Mouse (Mus musculus): ENCODE data around the gene Cyp4a14. TPM values are rescaled to one million over a fixed set of nuclear protein-coding genes. Genes with fewer than 3 reads are reported as not detected.
"Not testable (repeated sequence)": the region's sequence is repeated elsewhere in the genome, so short reads cannot be mapped to it uniquely, and the experiment has no call there.

Gene Cyp4a14
- total RNA-seq, 1 experiment: not detected

DNA sequence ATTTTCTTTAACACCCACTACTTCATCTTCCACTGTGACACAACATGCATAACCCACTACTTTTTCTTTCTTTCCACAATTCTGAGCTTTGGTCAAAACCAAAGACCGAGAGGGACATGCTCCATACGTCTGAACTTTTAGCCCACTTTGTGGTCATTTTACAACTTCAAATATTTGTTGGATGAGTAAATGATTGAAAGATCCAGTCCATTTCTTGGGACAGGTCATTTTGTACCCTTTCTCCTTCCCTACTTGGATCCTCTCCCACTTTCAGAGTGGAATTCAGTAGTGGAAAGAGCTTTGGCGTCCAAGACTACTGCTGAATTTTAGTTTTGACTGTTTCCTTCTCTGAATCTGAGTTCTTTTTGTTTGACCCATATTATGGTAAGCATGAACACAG, 1.5 kb upstream of the Cyp4a14 start:
- no peak for DNase-seq (ENCODE audit: low read depth, low spot score)
- no peaks in the 10 kb centered on the region for H3K4me1 ChIP-seq (ENCODE audit: control insufficient read depth in 2 of 2, insufficient read depth in 2 of 2, low read length in 2 of 2, poor library complexity in 1 of 2)
- no peak overlapping the region for H3K9ac ChIP-seq (ENCODE audit: insufficient read depth, low read depth, low read length, poor library complexity, severe bottlenecking)
- no peaks in the 10 kb centered on the region for H3K36me3 ChIP-seq (ENCODE audit: control insufficient read depth, insufficient read depth, low read length, poor library complexity, severe bottlenecking)
- TF ChIP-seq MAFK (IDR thresholded peaks at IDR 0.05; ENCODE audit: insufficient read depth, low read depth, low read length): no peak
- TF ChIP-seq ZNF384 (IDR thresholded peaks at IDR 0.05; ENCODE audit: low read depth, low read length): no peak
- TF ChIP-seq ZC3H11A (IDR thresholded peaks at IDR 0.05; ENCODE audit: borderline replicate concordance, low read depth, low read length): no peak
- TF ChIP-seq CHD2 (IDR thresholded peaks at IDR 0.05; ENCODE audit: low read depth, low read length): no peak
- TF ChIP-seq HCFC1 (IDR thresholded peaks at IDR 0.05; ENCODE audit: borderline replicate concordance, insufficient read depth, low read length): no peak
- H3K9me3 ChIP-seq (ENCODE audit: control insufficient read depth, insufficient read depth, low read depth, low read length): no peaks in the 10 kb centered on the region
- in situ Hi-C loops (cut with MboI; ENCODE audit: low sequenced_read_pairs in 2 of 2, unreplicated experiment in 2 of 2): no loop called here
- no peak overlapping the region for H3K4me3 ChIP-seq (ENCODE audit: insufficient read depth in 1 of 2, low read depth in 1 of 2, low read length in 2 of 2, poor library complexity in 1 of 2, severe bottlenecking in 1 of 2)
- no peak overlapping the region for H3K27ac ChIP-seq (ENCODE audit: insufficient read depth, low read depth, low read length, poor library complexity, severe bottlenecking)

DNA sequence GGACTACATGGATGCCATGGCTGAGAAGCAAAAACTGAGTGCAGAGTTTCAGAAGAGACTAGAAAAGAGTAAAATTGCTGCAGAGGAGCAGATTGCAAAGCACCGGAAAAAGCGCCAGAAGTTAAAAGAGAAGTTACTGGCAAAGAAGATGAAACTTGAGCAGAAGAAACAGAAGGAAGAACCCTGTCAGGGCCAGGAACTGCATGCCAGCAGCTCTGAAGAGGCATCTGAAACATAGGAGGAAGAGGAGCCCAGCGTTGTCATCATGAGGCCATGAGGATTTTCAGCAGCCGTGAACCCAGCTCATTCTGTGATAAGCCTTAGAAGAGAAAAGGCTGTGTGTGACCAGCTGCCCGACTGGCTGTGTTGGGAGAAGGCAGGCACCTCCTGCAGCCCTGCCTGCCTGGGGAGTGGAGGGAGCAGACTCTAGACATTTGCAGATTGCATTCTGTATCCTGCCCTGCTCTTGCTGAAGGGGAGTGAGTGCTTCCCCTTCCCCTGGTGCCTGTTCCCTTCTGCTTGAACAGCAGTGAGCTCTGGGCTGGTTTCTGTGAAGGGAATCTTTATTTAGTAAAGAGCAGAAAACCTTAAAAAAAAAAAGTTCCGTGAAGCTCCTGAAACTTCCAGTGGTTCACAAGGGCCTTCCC, 14.8 kb downstream of the Cyp4a14 start:
- H3K4me1 ChIP-seq (ENCODE audit: control insufficient read depth in 2 of 2, insufficient read depth in 2 of 2, low read length in 2 of 2, poor library complexity in 1 of 2): no peaks in the 10 kb centered on the region
- in situ Hi-C loops (cut with MboI; ENCODE audit: low sequenced_read_pairs in 2 of 2, unreplicated experiment in 2 of 2): loop anchor here in 1 of 2 experiments (10.0 kb wide), 1 partner anchor 224 kb away; no protein-coding TSS in a partner anchor
- TF ChIP-seq ZC3H11A (IDR thresholded peaks at IDR 0.05; ENCODE audit: borderline replicate concordance, low read depth, low read length) (no peak), CHD2 (IDR thresholded peaks at IDR 0.05; ENCODE audit: low read depth, low read length) (no peak), ZNF384 (IDR thresholded peaks at IDR 0.05; ENCODE audit: low read depth, low read length) (no peak), HCFC1 (IDR thresholded peaks at IDR 0.05; ENCODE audit: borderline replicate concordance, insufficient read depth, low read length) (no peak), MAFK (IDR thresholded peaks at IDR 0.05; ENCODE audit: insufficient read depth, low read depth, low read length) (no peak)
- H3K9ac ChIP-seq (ENCODE audit: insufficient read depth, low read depth, low read length, poor library complexity, severe bottlenecking): no peak overlapping the region
- no peak overlapping the region for H3K27ac ChIP-seq (ENCODE audit: insufficient read depth, low read depth, low read length, poor library complexity, severe bottlenecking)
- no peaks in the 10 kb centered on the region for H3K9me3 ChIP-seq (ENCODE audit: control insufficient read depth, insufficient read depth, low read depth, low read length)
- DNase-seq (ENCODE audit: low read depth, low spot score): no peak
- no peaks in the 10 kb centered on the region for H3K36me3 ChIP-seq (ENCODE audit: control insufficient read depth, insufficient read depth, low read length, poor library complexity, severe bottlenecking)
- H3K4me3 ChIP-seq (ENCODE audit: insufficient read depth in 1 of 2, low read depth in 1 of 2, low read length in 2 of 2, poor library complexity in 1 of 2, severe bottlenecking in 1 of 2): no peak overlapping the region

DNA sequence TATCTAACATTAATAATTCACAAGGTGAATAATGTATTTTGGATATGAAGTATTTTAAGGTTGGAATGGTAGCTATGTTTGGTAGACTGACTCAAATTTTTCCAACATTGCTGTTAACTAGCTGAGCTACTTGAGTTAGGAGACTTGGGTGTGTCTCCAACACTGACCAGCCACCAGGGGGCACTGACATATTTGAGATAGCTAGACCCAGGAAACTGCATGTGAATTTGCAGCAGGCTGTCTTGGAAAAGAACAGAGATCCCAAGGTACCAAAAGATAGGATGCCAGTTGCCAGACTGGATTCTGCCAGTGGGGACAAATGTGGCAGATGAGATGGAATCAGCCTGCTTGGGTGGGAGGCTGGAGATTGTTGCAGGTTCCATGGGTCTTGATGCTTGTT, 19.9 kb downstream of the Cyp4a14 start:
- H3K9ac ChIP-seq (ENCODE audit: insufficient read depth, low read depth, low read length, poor library complexity, severe bottlenecking); H3K9me3 ChIP-seq (ENCODE audit: control insufficient read depth, insufficient read depth, low read depth, low read length); H3K4me1 ChIP-seq (ENCODE audit: control insufficient read depth in 2 of 2, insufficient read depth in 2 of 2, low read length in 2 of 2, poor library complexity in 1 of 2); H3K36me3 ChIP-seq (ENCODE audit: control insufficient read depth, insufficient read depth, low read length, poor library complexity, severe bottlenecking); DNase-seq (ENCODE audit: low read depth, low spot score); H3K4me3 ChIP-seq (ENCODE audit: insufficient read depth in 1 of 2, low read depth in 1 of 2, low read length in 2 of 2, poor library complexity in 1 of 2, severe bottlenecking in 1 of 2); H3K27ac ChIP-seq (ENCODE audit: insufficient read depth, low read depth, low read length, poor library complexity, severe bottlenecking); in situ Hi-C loops (cut with MboI; ENCODE audit: low sequenced_read_pairs in 2 of 2, unreplicated experiment in 2 of 2): not testable (repeated sequence)
- 0 out of 2 replicates have a peak, but pooled peaks have one; percentile 17 for TF ChIP-seq ZC3H11A (IDR thresholded peaks at IDR 0.05; ENCODE audit: borderline replicate concordance, low read depth, low read length)

DNA sequence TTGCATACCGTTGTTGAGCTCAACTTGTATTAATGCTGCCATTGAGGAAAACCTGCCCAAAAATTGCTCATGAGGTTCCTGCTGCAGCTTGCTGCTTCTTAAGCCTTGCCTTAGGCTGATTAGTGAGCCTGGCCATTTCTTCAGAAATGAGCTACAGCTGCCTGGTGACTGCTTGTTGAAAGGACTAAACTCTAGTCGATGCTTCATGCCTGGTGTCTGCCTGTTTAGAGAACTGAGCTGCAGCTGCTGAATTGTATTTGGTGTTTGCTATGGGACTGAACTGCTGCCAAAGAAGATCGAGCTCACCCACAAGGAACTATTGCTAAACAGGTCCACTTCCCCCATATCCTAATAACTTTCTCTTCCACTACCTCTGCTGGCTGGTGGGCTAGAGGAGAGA, 22.4 kb downstream of the Cyp4a14 start:
- DNase-seq (ENCODE audit: low read depth, low spot score); H3K9me3 ChIP-seq (ENCODE audit: control insufficient read depth, insufficient read depth, low read depth, low read length); H3K36me3 ChIP-seq (ENCODE audit: control insufficient read depth, insufficient read depth, low read length, poor library complexity, severe bottlenecking); H3K4me1 ChIP-seq (ENCODE audit: control insufficient read depth in 2 of 2, insufficient read depth in 2 of 2, low read length in 2 of 2, poor library complexity in 1 of 2); H3K27ac ChIP-seq (ENCODE audit: insufficient read depth, low read depth, low read length, poor library complexity, severe bottlenecking); H3K9ac ChIP-seq (ENCODE audit: insufficient read depth, low read depth, low read length, poor library complexity, severe bottlenecking); H3K4me3 ChIP-seq (ENCODE audit: insufficient read depth in 1 of 2, low read depth in 1 of 2, low read length in 2 of 2, poor library complexity in 1 of 2, severe bottlenecking in 1 of 2): not testable (repeated sequence)
- in situ Hi-C loops (cut with MboI; ENCODE audit: low sequenced_read_pairs in 2 of 2, unreplicated experiment in 2 of 2): loop anchor here in 1 of 2 experiments (25.0 kb wide), 1 partner anchor 239 kb away; no protein-coding TSS in a partner anchor

DNA sequence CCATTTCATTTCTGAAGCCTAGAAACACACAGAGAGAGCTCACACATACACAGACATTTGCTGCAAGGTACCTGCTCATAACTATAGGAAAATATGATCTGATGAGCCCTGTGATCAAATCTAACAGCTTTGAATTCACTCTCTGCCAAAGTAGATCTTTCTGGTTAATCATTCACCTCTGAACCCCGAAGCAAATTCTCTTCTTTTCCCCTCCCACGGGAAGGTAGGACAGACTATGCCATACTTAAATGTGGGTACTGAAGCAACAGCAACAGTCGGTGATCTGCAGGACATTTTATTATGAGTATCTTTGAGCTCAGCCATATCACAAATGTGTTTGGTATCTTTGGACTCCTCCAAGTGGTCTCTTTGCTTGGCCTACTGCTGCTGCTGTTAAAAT, 43.6 kb downstream of the Cyp4a14 start, which contains the start of gene Cyp4a30b:
Cyp4a30b (plus strand) TSS at position 301 of the 400 bp plus-strand sequence.
- Histone ChIP-seq H3K4me1 (ENCODE audit: control insufficient read depth in 2 of 2, insufficient read depth in 2 of 2, low read length in 2 of 2, poor library complexity in 1 of 2) (no peaks in the 10 kb centered on the region), H3K27ac (ENCODE audit: insufficient read depth, low read depth, low read length, poor library complexity, severe bottlenecking) (no peak within 1 kb of the TSS), H3K9me3 (ENCODE audit: control insufficient read depth, insufficient read depth, low read depth, low read length) (no peaks in the 10 kb centered on the region), H3K9ac (ENCODE audit: insufficient read depth, low read depth, low read length, poor library complexity, severe bottlenecking) (no peak within 1 kb of the TSS), H3K36me3 (ENCODE audit: control insufficient read depth, insufficient read depth, low read length, poor library complexity, severe bottlenecking) (no peaks in the 10 kb centered on the region), H3K4me3 (ENCODE audit: insufficient read depth in 1 of 2, low read depth in 1 of 2, low read length in 2 of 2, poor library complexity in 1 of 2, severe bottlenecking in 1 of 2) (no peak within 1 kb of the TSS)
- DNase-seq (ENCODE audit: low read depth, low spot score): no peak
- in situ Hi-C loops (cut with MboI; ENCODE audit: low sequenced_read_pairs in 2 of 2, unreplicated experiment in 2 of 2): loop anchor here in 1 of 2 experiments (25.0 kb wide), 1 partner anchor 260 kb away; no protein-coding TSS in a partner anchor
- no peak for TF ChIP-seq HCFC1 (IDR thresholded peaks at IDR 0.05; ENCODE audit: borderline replicate concordance, insufficient read depth, low read length)
- TF ChIP-seq MAFK (IDR thresholded peaks at IDR 0.05; ENCODE audit: insufficient read depth, low read depth, low read length): no peak
- no peak for TF ChIP-seq CHD2 (IDR thresholded peaks at IDR 0.05; ENCODE audit: low read depth, low read length)
- no peak for TF ChIP-seq ZNF384 (IDR thresholded peaks at IDR 0.05; ENCODE audit: low read depth, low read length)
- TF ChIP-seq ZC3H11A (IDR thresholded peaks at IDR 0.05; ENCODE audit: borderline replicate concordance, low read depth, low read length): no peak
